In the genomic region with DNA sequence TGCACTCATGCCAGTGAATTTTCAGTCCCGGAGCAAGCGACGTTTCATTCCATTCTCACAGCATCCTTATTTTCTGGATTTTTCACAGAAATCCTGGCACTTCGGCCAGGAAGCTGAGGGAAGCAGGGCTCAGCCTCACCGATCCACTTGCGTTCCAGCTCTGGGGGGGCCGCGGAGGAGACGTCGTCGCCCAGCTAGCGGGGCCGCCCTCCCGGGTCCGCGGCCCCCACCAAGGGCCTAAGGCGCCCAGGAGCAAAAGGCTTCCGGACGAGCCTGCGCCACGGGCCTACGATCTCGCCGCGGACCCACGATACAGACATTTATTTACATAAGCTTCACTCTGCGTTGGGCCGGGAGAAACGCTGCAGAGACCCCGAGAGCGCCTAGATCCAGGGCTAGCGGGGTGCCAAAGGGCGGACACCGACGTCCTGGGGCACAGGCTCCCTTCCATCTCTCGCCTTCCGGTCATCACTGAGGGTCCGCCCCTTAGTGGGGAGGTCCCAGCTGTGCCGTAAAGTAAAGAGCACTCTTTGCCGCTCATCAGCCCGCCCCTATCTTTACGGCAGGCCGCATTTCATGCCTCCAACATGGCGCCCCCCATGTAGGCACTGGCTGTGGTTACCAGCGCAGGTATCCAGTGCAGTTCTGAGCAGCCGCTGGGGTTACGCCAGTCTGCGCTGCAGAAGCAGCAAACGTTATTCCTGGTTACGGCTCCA, we compare ENCODE assay signal across 8 mouse cellular contexts. TPM values are rescaled to one million over a fixed set of nuclear protein-coding genes. Genes with fewer than 3 reads are reported as not detected.
DNase-seq lines count a peak whose midpoint lies in the region; ATAC-seq lines count a peak whose summit lies in the region.

Pdss2 (plus strand) TSS at position 577 of the 716 bp plus-strand sequence.

- peaks cover 11% of the 10 kb centered on the region for H3K4me1 ChIP-seq in hindbrain, embryonic 12.5 days

- peak within 1 kb of the TSS; percentile 96 for H3K27ac ChIP-seq in hindbrain, embryonic 12.5 days

- H3K9ac ChIP-seq in hindbrain, embryonic 12.5 days, result peak within 1 kb of the TSS; percentile 93

- H3K9me3 ChIP-seq in hindbrain, embryonic 12.5 days (replicated peaks), result no peaks in the 10 kb centered on the region

- peak; percentile 98 for ATAC-seq in hindbrain, embryonic 12.5 days (ENCODE audit: low FRiP score)

- peak within 1 kb of the TSS; percentile 84 for H3K4me3 ChIP-seq in hindbrain, embryonic 12.5 days

- DNase-seq in MN1 (ENCODE audit: low spot score), result peak; percentile 99
- peak; percentile 96 for DNase-seq in cerebellum, adult 9-10 months
- peak; percentile 94 to 97 for DNase-seq in frontal cortex, adult 2 months (ENCODE audit: extremely low spot score in 1 of 2, low spot score in 1 of 2)
- peak; percentile 90 to 95 for DNase-seq in layer of hippocampus, postnatal 14 days (ENCODE audit: low spot score in 2 of 2)
- peak; percentile 93 for DNase-seq in lung, postnatal 14 days
- DNase-seq in retina, adult 2 months (ENCODE audit: low read depth, low spot score), result peak; percentile 82
- peak; percentile 90 to 94 for DNase-seq in thymus, postnatal 36 days

- no peaks in the 10 kb centered on the region for H3K36me3 ChIP-seq in hindbrain, embryonic 12.5 days

- H3K4me2 ChIP-seq in hindbrain, embryonic 12.5 days (replicated peaks), result peak within 1 kb of the TSS; percentile 91

- WGBS in hindbrain, embryonic 12.5 days, result under 1% methylated on average over 50 of the region's 50 CpGs

- no peaks in the 10 kb centered on the region for H3K27me3 ChIP-seq in hindbrain, embryonic 12.5 days

RNA-seq across cellular contexts. Expression of gene Pdss2, which starts in this region (rescaled TPM):
- polyA plus RNA-seq in frontal cortex, adult 2 months (2012; rRNA removed), result 10.4 and 12.6 TPM in 2 replicates
- 14.6 and 14.9 TPM in 2 replicates for polyA plus RNA-seq in hindbrain, embryonic 12.5 days (2016; fragmentation: Nextera tagmentation; extraction: Ambion mirVana)
- 10 to 100 TPM; 16.0 to 17.7 TPM for total RNA-seq in layer of hippocampus, postnatal 14 days (2021)

Comparison
In these comparisons a context has a peak if more than half of its experiments do, and no peak if none do; other contexts are left out.
1. Peak in every context shown above with its lines: DNase-seq, ATAC-seq, H3K4me3 ChIP-seq and H3K27ac ChIP-seq.